Mouse (Mus musculus) hindbrain, embryonic 10.5 days (tissue): ENCODE results near the gene Foxe3. TPM values are rescaled to one million over a fixed set of nuclear protein-coding genes. Genes with fewer than 3 reads are reported as not detected.
A peak's percentile ranks its signal among the peaks of the same experiment; 100 is the strongest.

ENCODE experiments used
- DNase-seq: peaks from one replicate; pipeline ENCODE4 v3.0.0-alpha.2; 2017; ENCODE audit warnings: low spot score
- H3K27ac ChIP-seq: fragments of 300-500 bp; sonication (generic); 2 replicates; pipeline ENCODE4 v1.5.1; 2016; ENCODE audit warnings: mild to moderate bottlenecking, moderate library complexity
- H3K27me3 ChIP-seq: fragments of 300-500 bp; sonication (generic); 2 replicates; pipeline ENCODE4 v1.6.1; 2016; ENCODE audit warnings: mild to moderate bottlenecking; ENCODE audit not compliant: poor library complexity, insufficient read depth, severe bottlenecking
- H3K36me3 ChIP-seq: fragments of 300-500 bp; sonication (generic); 2 replicates; pipeline ENCODE4 v1.6.1; 2016; ENCODE audit warnings: mild to moderate bottlenecking, moderate library complexity
- H3K4me1 ChIP-seq: fragments of 300-500 bp; sonication (generic); replicated peaks from 2 replicates; pipeline ENCODE4 v1.6.1; 2016; ENCODE audit warnings: mild to moderate bottlenecking
- H3K4me3 ChIP-seq: fragments of 300-500 bp; sonication (generic); 2 replicates; pipeline ENCODE4 v1.5.1; 2016; ENCODE audit warnings: mild to moderate bottlenecking, moderate library complexity
- H3K9me3 ChIP-seq: fragments of 300-500 bp; sonication (generic); 2 replicates; pipeline ENCODE4 v1.6.1; 2016; ENCODE audit warnings: mild to moderate bottlenecking, moderate library complexity
- WGBS: fragments of 180-500 bp; shearing (Covaris S2); methylation state at CpG from one replicate; pipeline ENCODE4 v1.1.7; 2016; 5-methylcytosine and 5-hydroxymethylcytosine counted together
- polyA plus RNA-seq: library from polyadenylated mRNA; unstranded; fragments of >200 nt; fragmentation: Nextera tagmentation; extraction: Ambion mirVana; gene quantifications from 2 replicates; pipeline ENCODE4 v1.2.1, GENCODE M21; 2016

The Foxe3 gene
- polyA plus RNA-seq, 1 experiment from 2014 or later = 0.18 TPM

- Histone ChIP-seq H3K27me3 (peaks cover 52% of the 10 kb centered on the region), H3K27ac (no peak overlapping the region), H3K9me3 (no peaks in the 10 kb centered on the region), H3K4me1 (peaks cover 23% of the 10 kb centered on the region), H3K36me3 (no peaks in the 10 kb centered on the region), H3K4me3 (no peak overlapping the region)
- no peak for DNase-seq
- WGBS = 64% methylated on average over 8 of the region's 8 CpGs
Measured at GRCm38 (mm10) chr4:114942583-114942982, 16.8 kb upstream of the Foxe3 start.

GRCm38 (mm10) chr4:114942112-114942511, 16.3 kb upstream of the Foxe3 start:
- H3K4me1 ChIP-seq = peaks cover 23% of the 10 kb centered on the region
- 49% methylated on average over 4 of the region's 4 CpGs for WGBS
- no peaks in the 10 kb centered on the region for H3K9me3 ChIP-seq
- H3K4me3 ChIP-seq = no peak overlapping the region
- no peaks in the 10 kb centered on the region for H3K36me3 ChIP-seq
- no peak overlapping the region for H3K27ac ChIP-seq
- H3K27me3 ChIP-seq = peaks cover 51% of the 10 kb centered on the region
- DNase-seq = no peak

GRCm38 (mm10) chr4:114941311-114941710, 15.5 kb upstream of the Foxe3 start:
- H3K27ac ChIP-seq = no peak overlapping the region
- H3K4me3 ChIP-seq = no peak overlapping the region
- no peak for DNase-seq
- no peaks in the 10 kb centered on the region for H3K9me3 ChIP-seq
- no peaks in the 10 kb centered on the region for H3K36me3 ChIP-seq
- WGBS = 75% methylated on average over 4 of the region's 4 CpGs
- peaks cover 43% of the 10 kb centered on the region for H3K27me3 ChIP-seq
- H3K4me1 ChIP-seq = peaks cover 23% of the 10 kb centered on the region

- Histone ChIP-seq H3K36me3 (no peaks in the 10 kb centered on the region), H3K4me3 (no peak overlapping the region), H3K27ac (no peak overlapping the region), H3K9me3 (no peaks in the 10 kb centered on the region), H3K27me3 (peaks cover 31% of the 10 kb centered on the region), H3K4me1 (peaks cover 16% of the 10 kb centered on the region; the same call in 1 of the 2 replicates)
- WGBS = 66% methylated on average over 3 of the region's 3 CpGs
- no peak for DNase-seq
Measured at GRCm38 (mm10) chr4:114938248-114938647, 12.4 kb upstream of the Foxe3 start.

- Histone ChIP-seq H3K27ac (no peak overlapping the region), H3K36me3 (no peaks in the 10 kb centered on the region), H3K4me1 (peaks cover 11% of the 10 kb centered on the region; the same call in 1 of the 2 replicates), H3K4me3 (no peak overlapping the region), H3K9me3 (no peaks in the 10 kb centered on the region), H3K27me3 (peaks cover 34% of the 10 kb centered on the region)
- no peak for DNase-seq
- 70% methylated on average over 4 of the region's 4 CpGs for WGBS
Measured at GRCm38 (mm10) chr4:114937459-114938047, 11.7 kb upstream of the Foxe3 start.

- peaks cover 6% of the 10 kb centered on the region; the same call in 1 of the 2 replicates for H3K4me1 ChIP-seq
- no peak for DNase-seq
- no peak overlapping the region for H3K4me3 ChIP-seq
- H3K36me3 ChIP-seq = no peaks in the 10 kb centered on the region
- H3K27ac ChIP-seq = no peak overlapping the region
- peaks cover 60% of the 10 kb centered on the region for H3K27me3 ChIP-seq
- WGBS = 90% methylated on average over 6 of the region's 6 CpGs
- H3K9me3 ChIP-seq = no peaks in the 10 kb centered on the region
Measured at GRCm38 (mm10) chr4:114934188-114934587, 8.4 kb upstream of the Foxe3 start.

GRCm38 (mm10) chr4:114932747-114933146, 6.9 kb upstream of the Foxe3 start:
- Histone ChIP-seq H3K27me3 (peaks cover 64% of the 10 kb centered on the region), H3K27ac (no peak overlapping the region), H3K36me3 (no peaks in the 10 kb centered on the region), H3K9me3 (no peaks in the 10 kb centered on the region), H3K4me3 (no peak overlapping the region), H3K4me1 (peaks cover 6% of the 10 kb centered on the region; the same call in 1 of the 2 replicates)
- DNase-seq = no peak
- WGBS = 85% methylated on average over 4 of the region's 4 CpGs

- peak overlapping the region; percentile 53; the same call in 1 of the 2 replicates for H3K27ac ChIP-seq
- peaks cover 90% of the 10 kb centered on the region for H3K27me3 ChIP-seq
- WGBS = 20% methylated on average over 15 of the region's 15 CpGs
Measured at GRCm38 (mm10) chr4:114929155-114929554, 3.3 kb upstream of the Foxe3 start.

GRCm38 (mm10) chr4:114924971-114925916, 569 bp downstream of the Foxe3 start:
- under 1% methylated on average over 124 of the region's 125 CpGs for WGBS
- Histone ChIP-seq H3K9me3 (no peaks in the 10 kb centered on the region), H3K4me3 (peak overlapping the region; percentile 53), H3K36me3 (no peaks in the 10 kb centered on the region), H3K27me3 (peaks cover 97% of the 10 kb centered on the region), H3K27ac (peak overlapping the region; percentile 62; the same call in 1 of the 2 replicates), H3K4me1 (peaks cover 22% of the 10 kb centered on the region)
- peak; percentile 65 for DNase-seq

More at GRCm38 (mm10) chr4:114929155-114929554, 3.3 kb upstream of the Foxe3 start:
- no peak for DNase-seq
- Histone ChIP-seq H3K9me3 (no peaks in the 10 kb centered on the region), H3K4me1 (peaks cover 22% of the 10 kb centered on the region), H3K36me3 (no peaks in the 10 kb centered on the region), H3K4me3 (no peak overlapping the region)

GRCm38 (mm10) chr4:114917091-114917490, 8.7 kb downstream of the Foxe3 start:
- Histone ChIP-seq H3K36me3 (no peaks in the 10 kb centered on the region), H3K4me1 (no peaks in the 10 kb centered on the region; the same call in 1 of the 2 replicates), H3K27me3 (peaks cover 95% of the 10 kb centered on the region), H3K4me3 (no peak overlapping the region), H3K27ac (no peak overlapping the region), H3K9me3 (no peaks in the 10 kb centered on the region)
- WGBS = 36% methylated on average over 2 of the region's 2 CpGs
- peak; percentile 56 for DNase-seq

- H3K27me3 ChIP-seq = peaks cover 96% of the 10 kb centered on the region
- H3K36me3 ChIP-seq = no peaks in the 10 kb centered on the region
- H3K9me3 ChIP-seq = no peaks in the 10 kb centered on the region
- 52% methylated on average over 4 of the region's 4 CpGs for whole genome bisulfite sequencing
- no peaks in the 10 kb centered on the region; the same call in 1 of the 2 replicates for H3K4me1 ChIP-seq
- H3K27ac ChIP-seq = no peak overlapping the region
- DNase-seq = no peak
- no peak overlapping the region for H3K4me3 ChIP-seq
Measured at GRCm38 (mm10) chr4:114916056-114916455, 9.8 kb downstream of the Foxe3 start.

GRCm38 (mm10) chr4:114913594-114913962, 12.2 kb downstream of the Foxe3 start:
- H3K4me3 ChIP-seq = no peak overlapping the region
- peaks cover 12% of the 10 kb centered on the region for H3K4me1 ChIP-seq
- WGBS = under 1% methylated on average over 13 of the region's 13 CpGs
- peak; percentile 85 for DNase-seq
- H3K36me3 ChIP-seq = no peaks in the 10 kb centered on the region
- H3K27me3 ChIP-seq = peaks cover 99% of the 10 kb centered on the region
- H3K27ac ChIP-seq = no peak overlapping the region
- no peaks in the 10 kb centered on the region for H3K9me3 ChIP-seq
